Mouse (Mus musculus): Measurements from ENCODE around the gene Sdr9c7. TPM values are rescaled to one million over a fixed set of nuclear protein-coding genes. Genes with fewer than 3 reads are reported as not detected.

Gene Sdr9c7
- 0.13 TPM in 1 of 2 replicates, not detected in the other for polyA plus RNA-seq (2012; rRNA removed)

DNA sequence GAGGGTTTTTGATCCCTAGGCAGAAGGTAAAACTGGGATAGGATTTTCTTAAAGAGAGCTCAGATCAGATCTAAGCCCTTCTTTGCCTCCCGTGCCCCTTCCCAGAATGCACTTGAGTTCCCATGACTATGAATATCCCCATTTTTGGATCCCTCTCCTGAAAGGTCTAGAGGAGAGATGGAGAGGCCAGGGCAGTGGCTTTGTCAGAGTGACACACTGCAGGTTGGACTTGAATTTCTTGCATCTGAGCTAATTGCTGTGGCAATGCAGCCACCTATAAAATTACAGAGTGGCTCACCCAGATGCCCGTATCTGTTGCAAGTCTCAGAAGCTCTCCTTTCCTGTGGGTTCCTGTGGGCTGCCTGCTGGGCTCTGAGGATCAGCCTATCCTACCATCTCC is at the start of gene Sdr9c7:
Gene Sdr9c7 (plus strand): TSS at position 301 of the 400 bp plus-strand sequence.
- Histone ChIP-seq H3K27ac (ENCODE audit: insufficient read depth, low read depth, low read length) (no peak within 1 kb of the TSS), H3K36me3 (ENCODE audit: control insufficient read depth, insufficient read depth, low read length) (no peaks in the 10 kb centered on the region), H3K4me1 (ENCODE audit: control insufficient read depth, insufficient read depth, low read length) (peaks cover 9% of the 10 kb centered on the region; the same call in 1 of the 2 replicates), H3K4me3 (ENCODE audit: insufficient read depth, low read depth, low read length) (no peak within 1 kb of the TSS), H3K27me3 (replicated peaks; ENCODE audit: control insufficient read depth, insufficient read depth, low read length) (no peaks in the 10 kb centered on the region)
- DNase-seq: no peak
- TF ChIP-seq CTCF (conservative IDR thresholded peaks at IDR 0.05; ENCODE audit: insufficient read depth, insufficient read length, low read depth, low read length) (no peak), POLR2A (IDR thresholded peaks at IDR 0.05; ENCODE audit: low read depth, low read length) (no peak)
- WGBS: 93% methylated on average over 2 of the region's 2 CpGs

DNA sequence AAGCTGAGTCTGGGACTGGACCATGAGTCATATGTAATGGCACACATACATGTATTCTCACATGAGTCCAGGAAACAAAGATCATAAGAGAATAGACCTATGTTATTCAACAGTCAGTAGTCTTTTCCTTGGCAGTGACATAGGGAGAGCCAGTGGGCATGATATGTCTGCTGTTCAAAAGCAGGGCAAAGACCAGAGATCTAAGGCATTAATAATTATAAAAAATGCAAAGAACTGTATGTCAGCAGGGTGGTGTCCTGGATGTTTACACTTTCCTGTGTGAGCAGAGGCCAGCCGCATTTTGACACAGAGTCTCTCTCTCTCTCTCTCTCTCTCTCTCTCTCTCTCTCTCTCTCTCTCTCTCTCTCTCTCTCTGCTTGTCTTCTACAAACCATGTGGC is 48.7 kb upstream of the Sdr9c7 start, which contains the start of gene Rdh19:
Gene Rdh19 (plus strand): TSS at position 301 of the 400 bp plus-strand sequence.
- Histone ChIP-seq H3K4me1 (ENCODE audit: control insufficient read depth, insufficient read depth, low read length) (peaks cover 20% of the 10 kb centered on the region), H3K36me3 (ENCODE audit: control insufficient read depth, insufficient read depth, low read length) (no peaks in the 10 kb centered on the region), H3K4me3 (ENCODE audit: insufficient read depth, low read depth, low read length) (no peak within 1 kb of the TSS), H3K27me3 (replicated peaks; ENCODE audit: control insufficient read depth, insufficient read depth, low read length) (no peaks in the 10 kb centered on the region), H3K27ac (ENCODE audit: insufficient read depth, low read depth, low read length) (no peak within 1 kb of the TSS)
- DNase-seq: no peak
- no peak for TF ChIP-seq POLR2A (IDR thresholded peaks at IDR 0.05; ENCODE audit: low read depth, low read length)
- TF ChIP-seq CTCF (conservative IDR thresholded peaks at IDR 0.05; ENCODE audit: insufficient read depth, insufficient read length, low read depth, low read length): no peak
- WGBS: 65% methylated on average over 1 of the region's 1 CpGs

DNA sequence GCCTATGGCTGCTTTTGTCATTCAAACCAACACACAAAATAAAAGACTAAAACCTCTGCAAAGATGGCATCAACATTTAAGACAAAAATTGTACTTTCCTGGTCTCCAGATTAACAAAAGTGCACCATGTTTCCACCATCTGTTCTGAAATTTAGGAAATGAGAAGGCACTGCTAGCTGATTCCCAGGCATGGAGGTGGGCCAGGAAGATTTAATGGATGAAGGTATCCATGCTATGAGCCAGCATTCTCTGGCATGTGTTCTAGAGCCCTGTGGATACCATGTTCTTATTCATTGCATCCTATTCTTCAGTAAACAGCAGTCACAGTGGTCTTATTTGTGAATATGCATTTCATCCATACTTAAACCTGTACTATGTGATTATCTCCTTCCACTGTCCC is 41.9 kb upstream of the Sdr9c7 start:
- no peak for TF ChIP-seq CTCF (conservative IDR thresholded peaks at IDR 0.05; ENCODE audit: insufficient read depth, insufficient read length, low read depth, low read length)
- TF ChIP-seq POLR2A (IDR thresholded peaks at IDR 0.05; ENCODE audit: low read depth, low read length): no peak
- Histone ChIP-seq H3K36me3 (ENCODE audit: control insufficient read depth, insufficient read depth, low read length) (no peaks in the 10 kb centered on the region), H3K4me3 (ENCODE audit: insufficient read depth, low read depth, low read length) (no peak overlapping the region), H3K27me3 (replicated peaks; ENCODE audit: control insufficient read depth, insufficient read depth, low read length) (no peaks in the 10 kb centered on the region), H3K27ac (ENCODE audit: insufficient read depth, low read depth, low read length) (no peak overlapping the region), H3K4me1 (ENCODE audit: control insufficient read depth, insufficient read depth, low read length) (no peaks in the 10 kb centered on the region)
- DNase-seq: no peak

DNA sequence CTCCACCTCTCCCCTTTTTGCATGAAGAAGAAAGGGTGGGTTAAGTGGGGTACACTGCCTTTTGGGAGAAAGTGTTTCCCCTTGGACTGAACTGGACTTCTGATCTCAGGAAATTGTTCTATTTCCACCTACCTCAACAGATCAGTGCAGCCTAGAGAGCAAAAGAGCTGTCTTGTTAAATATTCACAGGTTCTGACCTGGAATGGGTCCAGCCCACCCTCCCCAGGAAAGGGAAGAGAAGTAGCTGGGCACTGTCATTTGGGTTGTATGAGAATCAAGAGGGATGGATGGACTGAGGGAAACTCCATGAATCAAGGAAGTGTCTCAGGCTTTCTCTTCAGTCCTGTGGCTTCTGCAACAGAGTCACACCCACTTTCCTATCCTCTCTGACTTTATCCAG is 33.4 kb upstream of the Sdr9c7 start:
- peak; percentile 92 for DNase-seq
- Histone ChIP-seq H3K4me1 (ENCODE audit: control insufficient read depth, insufficient read depth, low read length) (peaks cover 23% of the 10 kb centered on the region), H3K36me3 (ENCODE audit: control insufficient read depth, insufficient read depth, low read length) (no peaks in the 10 kb centered on the region), H3K27me3 (replicated peaks; ENCODE audit: control insufficient read depth, insufficient read depth, low read length) (no peaks in the 10 kb centered on the region), H3K27ac (ENCODE audit: insufficient read depth, low read depth, low read length) (0 out of 2 replicates have a peak overlapping the region, but pooled peaks have one; percentile 39), H3K4me3 (ENCODE audit: insufficient read depth, low read depth, low read length) (no peak overlapping the region)
- TF ChIP-seq POLR2A (IDR thresholded peaks at IDR 0.05; ENCODE audit: low read depth, low read length) (no peak), CTCF (conservative IDR thresholded peaks at IDR 0.05; ENCODE audit: insufficient read depth, insufficient read length, low read depth, low read length) (no peak)

DNA sequence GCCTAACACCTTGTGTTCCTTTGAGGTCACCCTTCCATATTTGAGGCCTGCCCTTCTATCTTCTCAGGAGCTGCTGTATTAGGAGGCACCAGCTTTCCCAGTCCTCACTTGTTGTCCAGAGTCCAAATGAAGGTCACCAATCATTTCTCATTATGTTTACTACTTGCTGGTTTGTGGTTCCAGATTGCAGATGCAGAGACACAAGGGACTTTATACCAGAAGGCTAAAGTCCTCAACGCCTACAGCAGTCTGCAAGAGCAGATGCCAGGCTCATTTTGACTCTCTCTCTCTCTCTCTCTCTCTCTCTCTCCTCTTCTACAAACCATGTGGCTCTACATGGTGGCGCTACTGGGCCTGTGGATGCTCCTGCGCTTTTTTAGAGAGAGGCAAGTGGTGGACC is 32.1 kb upstream of the Sdr9c7 start, which contains the start of gene Rdh16f2:
Gene Rdh16f2 (plus strand): TSS at position 243 of the 400 bp plus-strand sequence.
- 79% methylated on average over 3 of the region's 3 CpGs for WGBS
- DNase-seq: peak; percentile 85
- H3K27me3 ChIP-seq (replicated peaks; ENCODE audit: control insufficient read depth, insufficient read depth, low read length): no peaks in the 10 kb centered on the region
- H3K4me3 ChIP-seq (ENCODE audit: insufficient read depth, low read depth, low read length): peak within 1 kb of the TSS; percentile 11; the same call in 1 of the 2 replicates
- peaks cover 23% of the 10 kb centered on the region for H3K4me1 ChIP-seq (ENCODE audit: control insufficient read depth, insufficient read depth, low read length)
- no peaks in the 10 kb centered on the region for H3K36me3 ChIP-seq (ENCODE audit: control insufficient read depth, insufficient read depth, low read length)
- TF ChIP-seq POLR2A (IDR thresholded peaks at IDR 0.05; ENCODE audit: low read depth, low read length) (no peak), CTCF (conservative IDR thresholded peaks at IDR 0.05; ENCODE audit: insufficient read depth, insufficient read length, low read depth, low read length) (no peak)
- no peak within 1 kb of the TSS for H3K27ac ChIP-seq (ENCODE audit: insufficient read depth, low read depth, low read length)

DNA sequence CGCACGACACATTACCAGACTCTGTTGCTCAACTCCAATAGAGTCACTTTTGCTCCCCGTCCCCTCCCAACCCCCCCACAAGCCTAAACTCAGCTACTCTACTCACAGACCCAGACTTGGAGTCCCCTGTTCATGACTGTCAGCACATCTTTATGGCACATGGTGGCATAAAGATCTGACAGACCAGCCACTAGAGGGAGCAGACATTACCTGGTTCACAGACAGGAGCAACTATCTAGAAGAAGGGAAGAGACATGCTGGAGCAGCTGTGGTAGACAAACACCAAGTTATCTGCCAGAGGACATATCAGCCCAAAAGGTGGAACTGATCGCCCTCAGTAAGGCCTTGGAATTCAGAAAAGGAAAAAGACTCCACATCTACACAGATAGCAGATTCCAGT is 25.8 kb upstream of the Sdr9c7 start:
- no peak for TF ChIP-seq POLR2A (IDR thresholded peaks at IDR 0.05; ENCODE audit: low read depth, low read length)
- peak; percentile 58 for TF ChIP-seq CTCF (conservative IDR thresholded peaks at IDR 0.05; ENCODE audit: insufficient read depth, insufficient read length, low read depth, low read length)
- Histone ChIP-seq H3K27me3 (replicated peaks; ENCODE audit: control insufficient read depth, insufficient read depth, low read length) (no peaks in the 10 kb centered on the region), H3K27ac (ENCODE audit: insufficient read depth, low read depth, low read length) (no peak overlapping the region), H3K4me1 (ENCODE audit: control insufficient read depth, insufficient read depth, low read length) (peaks cover 2% of the 10 kb centered on the region), H3K36me3 (ENCODE audit: control insufficient read depth, insufficient read depth, low read length) (no peaks in the 10 kb centered on the region), H3K4me3 (ENCODE audit: insufficient read depth, low read depth, low read length) (no peak overlapping the region)
- WGBS: 82% methylated on average over 4 of the region's 4 CpGs
- peak; percentile 73 for DNase-seq

DNA sequence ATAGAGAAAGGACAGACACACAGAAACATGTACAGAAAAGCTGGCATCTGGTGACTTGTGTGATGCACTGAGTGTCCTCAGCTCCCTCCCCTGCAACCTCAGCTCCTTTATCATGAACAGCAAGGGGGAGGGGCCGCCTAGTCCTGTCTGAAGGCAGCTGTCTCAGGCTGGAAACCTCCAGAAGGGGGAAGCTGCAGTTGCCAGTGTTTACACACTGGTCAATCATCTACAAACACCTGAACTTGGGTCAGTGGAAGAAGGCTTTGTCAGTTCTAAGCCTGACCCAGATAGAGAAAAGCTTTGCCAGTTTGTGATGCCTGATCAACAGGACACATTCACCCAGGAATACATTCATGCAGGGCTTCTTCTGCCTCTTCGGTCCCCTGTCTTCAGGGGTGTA is 20.6 kb upstream of the Sdr9c7 start:
- H3K36me3 ChIP-seq (ENCODE audit: control insufficient read depth, insufficient read depth, low read length): no peaks in the 10 kb centered on the region
- peak overlapping the region; percentile 70 for H3K27ac ChIP-seq (ENCODE audit: insufficient read depth, low read depth, low read length)
- no peak overlapping the region for H3K4me3 ChIP-seq (ENCODE audit: insufficient read depth, low read depth, low read length)
- H3K4me1 ChIP-seq (ENCODE audit: control insufficient read depth, insufficient read depth, low read length): peaks cover 20% of the 10 kb centered on the region
- TF ChIP-seq CTCF (conservative IDR thresholded peaks at IDR 0.05; ENCODE audit: insufficient read depth, insufficient read length, low read depth, low read length): no peak
- TF ChIP-seq POLR2A (IDR thresholded peaks at IDR 0.05; ENCODE audit: low read depth, low read length): no peak
- WGBS: 22% methylated on average over 2 of the region's 2 CpGs
- peak; percentile 94 for DNase-seq
- no peaks in the 10 kb centered on the region for H3K27me3 ChIP-seq (replicated peaks; ENCODE audit: control insufficient read depth, insufficient read depth, low read length)

Data from kidney, adult 2 months (tissue).